Mouse (Mus musculus) MEL (cell line): ENCODE results near the gene Adam12. TPM values are rescaled to one million over a fixed set of nuclear protein-coding genes. Genes with fewer than 3 reads are reported as not detected.

ENCODE experiments used
- DNase-seq: peaks from one replicate; pipeline ENCODE4 v3.0.0; 2011; ENCODE audit warnings: low read depth, low spot score
- H3K27ac ChIP-seq: 2 replicates; pipeline ENCODE4 v1.5.1; 2012; ENCODE audit warnings: low read depth, mild to moderate bottlenecking, control low read depth, low read length, moderate library complexity; ENCODE audit not compliant: control insufficient read depth
- H3K27me3 ChIP-seq, 2 experiments: fragments of 150-350 bp in 1 of 2; sonication (generic) in 1 of 2; 2 replicates each; pipeline ENCODE4 v1.6.1; 2012; ENCODE audit warnings: low read length in 2 of 2, mild to moderate bottlenecking in 2 of 2, improper control_type of control experiment in 1 of 2, moderate library complexity in 1 of 2; ENCODE audit not compliant: insufficient read depth in 2 of 2, control insufficient read depth in 1 of 2
- H3K36me3 ChIP-seq, 2 experiments: 2 replicates each; pipeline ENCODE4 v1.6.1; 2012 to 2014; ENCODE audit warnings: low read length in 2 of 2, improper control_type of control experiment in 1 of 2, inconsistent platforms in 1 of 2, mild to moderate bottlenecking in 1 of 2; ENCODE audit not compliant: insufficient read depth in 2 of 2, control insufficient read depth in 1 of 2
- H3K4me1 ChIP-seq, 2 experiments: fragments of 150-350 bp in 1 of 2; sonication (generic) in 1 of 2; 2 replicates each; pipeline ENCODE4 v1.6.1; 2012; ENCODE audit warnings: low read length in 2 of 2, improper control_type of control experiment in 1 of 2, mild to moderate bottlenecking in 1 of 2; ENCODE audit not compliant: insufficient read depth in 2 of 2, control insufficient read depth in 1 of 2
- H3K4me3 ChIP-seq, 2 experiments: fragments of 150-350 bp in 1 of 2; sonication (generic) in 1 of 2; 2 replicates each; pipeline ENCODE4 v1.5.1; 2012; ENCODE audit warnings: low read depth in 2 of 2, low read length in 2 of 2, mild to moderate bottlenecking in 2 of 2, moderate library complexity in 2 of 2, control low read depth in 1 of 2, improper control_type of control experiment in 1 of 2; ENCODE audit not compliant: control insufficient read depth in 1 of 2, insufficient read depth in 1 of 2
- H3K79me2 ChIP-seq: 2 replicates; pipeline ENCODE4 v1.6.1; 2012; ENCODE audit warnings: mild to moderate bottlenecking, low read length, moderate library complexity; ENCODE audit not compliant: control insufficient read depth, poor library complexity, insufficient read depth
- H3K9ac ChIP-seq: 2 replicates; pipeline ENCODE4 v1.6.1; 2012; ENCODE audit warnings: low read depth, mild to moderate bottlenecking, control low read depth, low read length, moderate library complexity; ENCODE audit not compliant: control insufficient read depth, poor library complexity, severe bottlenecking
- H3K9me3 ChIP-seq: fragments of 150-350 bp; sonication (generic); replicated peaks from 2 replicates; pipeline ENCODE4 v1.6.1; 2012; ENCODE audit warnings: mild to moderate bottlenecking, low read length, improper control_type of control experiment, moderate library complexity; ENCODE audit not compliant: insufficient read depth
- BHLHE40 ChIP-seq: IDR thresholded peaks from 2 replicates; pipeline ENCODE4 v1.6.1; 2012; ENCODE audit warnings: low read depth, mild to moderate bottlenecking, inconsistent platforms, low read length, improper control_type of control experiment, borderline replicate concordance
- CTCF ChIP-seq, 3 experiments: IDR thresholded peaks in 2 of 3; conservative IDR thresholded peaks in 1 of 3; 2 replicates each; pipeline ENCODE4 v1.5.1; 2011 to 2012; ENCODE audit warnings: low read length in 3 of 3, low read depth in 2 of 3, mild to moderate bottlenecking in 2 of 3, improper control_type of control experiment in 1 of 3, inconsistent platforms in 1 of 3, mixed read lengths in 1 of 3, moderate library complexity in 1 of 3; ENCODE audit not compliant: control insufficient read depth in 1 of 3, insufficient read depth in 1 of 3, poor library complexity in 1 of 3, severe bottlenecking in 1 of 3
- EP300 ChIP-seq, 2 experiments: IDR thresholded peaks; 2 replicates each; pipeline ENCODE4 v1.6.1; 2011; ENCODE audit warnings: improper control_type of control experiment in 2 of 2, low read length in 2 of 2, low read depth in 1 of 2, mild to moderate bottlenecking in 1 of 2
- GABPA ChIP-seq: IDR thresholded peaks from 2 replicates; pipeline ENCODE4 v1.6.1; 2012; ENCODE audit warnings: low read depth, mild to moderate bottlenecking, inconsistent platforms, low read length, improper control_type of control experiment, moderate library complexity
- GATA1 ChIP-seq: IDR thresholded peaks from 2 replicates; pipeline ENCODE4 v1.6.1; 2011; ENCODE audit warnings: low read depth, low read length, improper control_type of control experiment
- HCFC1 ChIP-seq: IDR thresholded peaks from 2 replicates; pipeline ENCODE4 v1.6.1; 2012; ENCODE audit warnings: low read depth, mild to moderate bottlenecking, inconsistent platforms, low read length, improper control_type of control experiment, moderate library complexity
- MEF2A ChIP-seq: IDR thresholded peaks from 2 replicates; pipeline ENCODE4 v1.6.1; 2014; ENCODE audit warnings: low read depth, mild to moderate bottlenecking, inconsistent platforms, low read length, improper control_type of control experiment; ENCODE audit not compliant: poor library complexity, insufficient replicate concordance, severe bottlenecking; ENCODE audit errors: extremely low read depth
- MXI1 ChIP-seq: IDR thresholded peaks from 2 replicates; pipeline ENCODE4 v1.6.1; 2011; ENCODE audit warnings: mild to moderate bottlenecking, low read depth, low read length, improper control_type of control experiment
- MYB ChIP-seq: IDR thresholded peaks from 2 replicates; pipeline ENCODE4 v1.6.1; 2011; ENCODE audit warnings: mild to moderate bottlenecking, low read depth, low read length, improper control_type of control experiment
- NELFE ChIP-seq: IDR thresholded peaks from 2 replicates; pipeline ENCODE4 v1.6.1; 2011; ENCODE audit warnings: low read depth, low read length, improper control_type of control experiment
- RAD21 ChIP-seq: IDR thresholded peaks from 2 replicates; pipeline ENCODE4 v1.6.1; 2011; ENCODE audit warnings: mild to moderate bottlenecking, low read depth, low read length, improper control_type of control experiment
- RCOR1 ChIP-seq: IDR thresholded peaks from 2 replicates; pipeline ENCODE4 v1.6.1; 2012; ENCODE audit warnings: low read depth, mild to moderate bottlenecking, inconsistent platforms, low read length, improper control_type of control experiment
- SIN3A ChIP-seq: IDR thresholded peaks from 2 replicates; pipeline ENCODE4 v1.6.1; 2012; ENCODE audit warnings: low read length, improper control_type of control experiment, inconsistent platforms
- SMC3 ChIP-seq: IDR thresholded peaks from 2 replicates; pipeline ENCODE4 v1.6.1; 2011; ENCODE audit warnings: low read depth, low read length, improper control_type of control experiment
- TBP ChIP-seq: IDR thresholded peaks from 2 replicates; pipeline ENCODE4 v1.8.0; 2011; ENCODE audit warnings: low read depth, low read length, improper control_type of control experiment
- TCF12 ChIP-seq: IDR thresholded peaks from 2 replicates; pipeline ENCODE4 v1.6.1; 2014; ENCODE audit warnings: low read depth, mild to moderate bottlenecking, inconsistent platforms, low read length, improper control_type of control experiment, moderate library complexity
- UBTF ChIP-seq: IDR thresholded peaks from 2 replicates; pipeline ENCODE4 v1.6.1; 2012; ENCODE audit warnings: low read depth, mild to moderate bottlenecking, inconsistent platforms, low read length, improper control_type of control experiment, moderate library complexity, borderline replicate concordance; ENCODE audit not compliant: insufficient read depth
- USF1 ChIP-seq: IDR thresholded peaks from 2 replicates; pipeline ENCODE4 v1.6.1; 2014; ENCODE audit warnings: low read depth, mild to moderate bottlenecking, inconsistent platforms, low read length, improper control_type of control experiment, moderate library complexity
- USF2 ChIP-seq, 2 experiments: IDR thresholded peaks; 2 replicates each; pipeline ENCODE4 v1.6.1; 2011 to 2012; ENCODE audit warnings: improper control_type of control experiment in 2 of 2, low read length in 2 of 2, borderline replicate concordance in 1 of 2, inconsistent platforms in 1 of 2, low read depth in 1 of 2, mild to moderate bottlenecking in 1 of 2; ENCODE audit not compliant: insufficient read depth in 1 of 2
- ZC3H11A ChIP-seq: IDR thresholded peaks from 2 replicates; pipeline ENCODE4 v1.6.1; 2012; ENCODE audit warnings: low read depth, mild to moderate bottlenecking, inconsistent platforms, low read length, improper control_type of control experiment
- ZKSCAN1 ChIP-seq: IDR thresholded peaks from 2 replicates; pipeline ENCODE4 v1.6.1; 2012; ENCODE audit warnings: low read depth, mild to moderate bottlenecking, inconsistent platforms, low read length, improper control_type of control experiment, moderate library complexity
- ZNF384 ChIP-seq: IDR thresholded peaks from 2 replicates; pipeline ENCODE4 v1.6.1; 2012; ENCODE audit warnings: low read depth, mild to moderate bottlenecking, inconsistent platforms, low read length, improper control_type of control experiment
- polyA plus RNA-seq, 2 experiments: library from polyadenylated mRNA; stranded (reverse) in 1 of 2; unstranded in 1 of 2; fragments of >175 nt in 1 of 2; fragments of >200 nt in 1 of 2; gene quantifications; 2 replicates each; pipeline versions ENCODE4 v1.2.1 to v1.2.4; 2012; ENCODE audit warnings: low replicate concordance in 2 of 2, low read depth in 1 of 2; ENCODE audit not compliant: insufficient read length in 2 of 2, insufficient read depth in 1 of 2, missing spikeins in 1 of 2
- total RNA-seq: library from RNA; depleted of rRNA; stranded (reverse); fragments of 300-350 nt; gene quantifications from 2 replicates; pipeline ENCODE4 v1.2.3, GENCODE M21; 2012

Adam12 gene
- total and polyA plus RNA-seq, 3 experiments: not detected

- no peaks in the 10 kb centered on the region for H3K36me3 ChIP-seq
- H3K4me1 ChIP-seq: no peaks in the 10 kb centered on the region
- no peaks in the 10 kb centered on the region; a peak in 1 of 4 replicates for H3K27me3 ChIP-seq
- DNase-seq: peak; percentile 12
- no peaks in the 10 kb centered on the region for H3K9me3 ChIP-seq
- TF ChIP-seq TBP (no peak), MEF2A (no peak), CTCF (IDR thresholded peaks at IDR 0.05 in 2 of 3, conservative IDR thresholded peaks at IDR 0.05 in 1 of 3; ENCODE audit: control insufficient read depth in 1 of 3, insufficient read depth in 1 of 3, low read depth in 2 of 3, low read length in 3 of 3, poor library complexity in 1 of 3, severe bottlenecking in 1 of 3) (peak in 2 of 3 experiments; percentile 35 to 39; a peak in 4 of 6 replicates), USF1 (no peak), UBTF (no peak), USF2 (IDR thresholded peaks at IDR 0.05; ENCODE audit: borderline replicate concordance in 1 of 2, insufficient read depth in 1 of 2, low read depth in 1 of 2, low read length in 2 of 2) (no peak), HCFC1 (no peak), RCOR1 (no peak), RAD21 (peak; percentile 31), TCF12 (no peak), SIN3A (no peak), MYB (no peak), ZC3H11A (no peak), BHLHE40 (no peak)
- H3K4me3 ChIP-seq: no peak overlapping the region
- H3K9ac ChIP-seq: no peak overlapping the region
- H3K27ac ChIP-seq: no peak overlapping the region
- H3K79me2 ChIP-seq: no peaks in the 10 kb centered on the region
Observed at GRCm38 (mm10) chr7:133850735-133851134, 381.2 kb downstream of the Adam12 start.

- H3K79me2 ChIP-seq: no peaks in the 10 kb centered on the region
- H3K27ac ChIP-seq: no peak overlapping the region
- TF ChIP-seq NELFE: no peak
- TF ChIP-seq GATA1: no peak
- TF ChIP-seq TBP: no peak
- no peak for TF ChIP-seq EP300 (IDR thresholded peaks at IDR 0.05; ENCODE audit: low read depth in 1 of 2, low read length in 2 of 2)
- TF ChIP-seq ZKSCAN1: no peak
- no peak for TF ChIP-seq GABPA
- TF ChIP-seq MYB: no peak
- TF ChIP-seq RAD21: no peak
- no peak for TF ChIP-seq MXI1
- no peak for TF ChIP-seq ZNF384
- no peak for TF ChIP-seq USF2 (IDR thresholded peaks at IDR 0.05; ENCODE audit: borderline replicate concordance in 1 of 2, insufficient read depth in 1 of 2, low read depth in 1 of 2, low read length in 2 of 2)
- TF ChIP-seq SMC3: no peak
- H3K4me3 ChIP-seq: no peak overlapping the region
- DNase-seq: no peak
- H3K4me1 ChIP-seq: no peaks in the 10 kb centered on the region
- H3K9me3 ChIP-seq: no peaks in the 10 kb centered on the region
- H3K36me3 ChIP-seq: no peaks in the 10 kb centered on the region
- H3K9ac ChIP-seq: no peak overlapping the region
- no peaks in the 10 kb centered on the region; a peak in 1 of 4 replicates for H3K27me3 ChIP-seq
Observed at GRCm38 (mm10) chr7:133848180-133848579, 383.8 kb downstream of the Adam12 start.
